Mouse (Mus musculus): ENCODE results near the gene Cfap70. TPM values are rescaled to one million over a fixed set of nuclear protein-coding genes. Genes with fewer than 3 reads are reported as not detected.

Cfap70 gene
- polyA plus RNA-seq, 1 experiment from 2014 or later: 0.47 TPM

GRCm38 (mm10) chr14:20370798-20371197 is 81.2 kb downstream of the Cfap70 start:
- Histone ChIP-seq H3K27me3 (replicated peaks; ENCODE audit: low read depth, poor library complexity, severe bottlenecking) (no peaks in the 10 kb centered on the region), H3K36me3 (replicated peaks) (peaks cover 83% of the 10 kb centered on the region), H3K4me1 (no peaks in the 10 kb centered on the region), H3K4me3 (no peak overlapping the region), H3K9me3 (no peaks in the 10 kb centered on the region), H3K27ac (replicated peaks) (no peak overlapping the region)
- no peak for DNase-seq (ENCODE audit: low spot score)
- 87% methylated on average over 7 of the region's 7 CpGs for WGBS

GRCm38 (mm10) chr14:20368271-20368670 is 83.8 kb downstream of the Cfap70 start:
- H3K27me3 ChIP-seq (replicated peaks; ENCODE audit: low read depth, poor library complexity, severe bottlenecking): no peaks in the 10 kb centered on the region
- no peaks in the 10 kb centered on the region for H3K9me3 ChIP-seq
- peaks cover 86% of the 10 kb centered on the region for H3K36me3 ChIP-seq (replicated peaks)
- H3K4me3 ChIP-seq: no peak overlapping the region
- no peaks in the 10 kb centered on the region for H3K4me1 ChIP-seq
- no peak for DNase-seq (ENCODE audit: low spot score)
- H3K27ac ChIP-seq (replicated peaks): no peak overlapping the region
- 92% methylated on average over 3 of the region's 3 CpGs for WGBS

GRCm38 (mm10) chr14:20363230-20363629 is 88.8 kb downstream of the Cfap70 start:
- Histone ChIP-seq H3K27ac (replicated peaks) (no peak overlapping the region), H3K4me3 (no peak overlapping the region), H3K36me3 (replicated peaks) (peaks cover 98% of the 10 kb centered on the region), H3K4me1 (no peaks in the 10 kb centered on the region), H3K27me3 (replicated peaks; ENCODE audit: low read depth, poor library complexity, severe bottlenecking) (no peaks in the 10 kb centered on the region), H3K9me3 (no peaks in the 10 kb centered on the region)
- no peak for DNase-seq (ENCODE audit: low spot score)
- 94% methylated on average over 4 of the region's 4 CpGs for WGBS

- no peaks in the 10 kb centered on the region for H3K9me3 ChIP-seq
- H3K4me3 ChIP-seq: peak within 1 kb of the TSS; percentile 81
- peaks cover 16% of the 10 kb centered on the region for H3K4me1 ChIP-seq
- peaks cover 53% of the 10 kb centered on the region for H3K36me3 ChIP-seq (replicated peaks)
- under 1% methylated on average over 42 of the region's 42 CpGs for WGBS
- peak; percentile 94 for DNase-seq (ENCODE audit: low spot score)
- H3K27me3 ChIP-seq (replicated peaks; ENCODE audit: low read depth, poor library complexity, severe bottlenecking): no peaks in the 10 kb centered on the region
- peak within 1 kb of the TSS; percentile 96 for H3K27ac ChIP-seq (replicated peaks)
Observed at GRCm38 (mm10) chr14:20347991-20348541, 104.0 kb downstream of the Cfap70 start, which contains the start of the genes Ecd and Fam149b. Ecd (minus strand) TSS chr14:20348121. Fam149b (plus strand) TSS chr14:20348162.

- no peak for DNase-seq (ENCODE audit: low spot score)
- Histone ChIP-seq H3K27me3 (replicated peaks; ENCODE audit: low read depth, poor library complexity, severe bottlenecking) (no peaks in the 10 kb centered on the region), H3K4me1 (peaks cover 16% of the 10 kb centered on the region), H3K27ac (replicated peaks) (peak overlapping the region; percentile 96), H3K9me3 (no peaks in the 10 kb centered on the region), H3K36me3 (replicated peaks) (peaks cover 51% of the 10 kb centered on the region), H3K4me3 (peak overlapping the region; percentile 81)
- WGBS: 4% methylated on average over 15 of the region's 15 CpGs
Observed at GRCm38 (mm10) chr14:20347441-20347990, 104.5 kb downstream of the Cfap70 start.

- H3K4me3 ChIP-seq: no peak overlapping the region
- 95% methylated on average over 9 of the region's 9 CpGs for WGBS
- H3K27ac ChIP-seq (replicated peaks): no peak overlapping the region
- H3K9me3 ChIP-seq: no peaks in the 10 kb centered on the region
- DNase-seq (ENCODE audit: low spot score): no peak
- H3K36me3 ChIP-seq (replicated peaks): peaks cover 51% of the 10 kb centered on the region
- no peaks in the 10 kb centered on the region for H3K27me3 ChIP-seq (replicated peaks; ENCODE audit: low read depth, poor library complexity, severe bottlenecking)
- H3K4me1 ChIP-seq: peaks cover 16% of the 10 kb centered on the region
Observed at GRCm38 (mm10) chr14:20345885-20346284, 106.1 kb downstream of the Cfap70 start.

Other genes starting within 250 kb of the Cfap70 start
- gene Kcnk16, start 183.0 kb downstream of the Cfap70 start, polyA plus RNA-seq (2016; fragmentation: Nextera tagmentation; extraction: Ambion mirVana): 0.32 TPM in 1 of 2 replicates, not detected in the other
- gene Nudt13, start 157.5 kb downstream of the Cfap70 start, polyA plus RNA-seq (2016; fragmentation: Nextera tagmentation; extraction: Ambion mirVana): 13.1 and 14.2 TPM in 2 replicates
- 76.1 and 76.7 TPM in 2 replicates for gene Ecd, start 104.1 kb downstream of the Cfap70 start, polyA plus RNA-seq (2016; fragmentation: Nextera tagmentation; extraction: Ambion mirVana)
- 42.8 and 45.4 TPM in 2 replicates for gene Fam149b, start 104.1 kb downstream of the Cfap70 start, polyA plus RNA-seq (2016; fragmentation: Nextera tagmentation; extraction: Ambion mirVana)
- gene Dnajc9, start 63.3 kb downstream of the Cfap70 start, polyA plus RNA-seq (2016; fragmentation: Nextera tagmentation; extraction: Ambion mirVana): 286 and 298 TPM in 2 replicates
- gene Mrps16, start 58.6 kb downstream of the Cfap70 start, polyA plus RNA-seq (2016; fragmentation: Nextera tagmentation; extraction: Ambion mirVana): 81.2 and 86.5 TPM in 2 replicates
- 22.7 and 27.0 TPM in 2 replicates for gene Anxa7, start 27.9 kb upstream of the Cfap70 start, polyA plus RNA-seq (2016; fragmentation: Nextera tagmentation; extraction: Ambion mirVana)
- gene Mss51, start 44.7 kb upstream of the Cfap70 start, polyA plus RNA-seq (2016; fragmentation: Nextera tagmentation; extraction: Ambion mirVana): 0.67 and 1.3 TPM in 2 replicates
- gene Ppp3cb, start 94.3 kb upstream of the Cfap70 start, polyA plus RNA-seq (2016; fragmentation: Nextera tagmentation; extraction: Ambion mirVana): 43.4 and 46.3 TPM in 2 replicates
- gene Usp54, start 188.8 kb upstream of the Cfap70 start, polyA plus RNA-seq (2016; fragmentation: Nextera tagmentation; extraction: Ambion mirVana): 13.4 and 15.2 TPM in 2 replicates
- 0.26 and 0.71 TPM in 2 replicates for gene Myoz1, start 204.3 kb upstream of the Cfap70 start, polyA plus RNA-seq (2016; fragmentation: Nextera tagmentation; extraction: Ambion mirVana)
- gene Synpo2l, start 216.1 kb upstream of the Cfap70 start, polyA plus RNA-seq (2016; fragmentation: Nextera tagmentation; extraction: Ambion mirVana): 0.50 and 0.54 TPM in 2 replicates
- gene Sec24c, start 222.1 kb upstream of the Cfap70 start, polyA plus RNA-seq (2016; fragmentation: Nextera tagmentation; extraction: Ambion mirVana): 117 and 120 TPM in 2 replicates
- gene Fut11, start 242.7 kb upstream of the Cfap70 start, polyA plus RNA-seq (2016; fragmentation: Nextera tagmentation; extraction: Ambion mirVana): 20.2 and 20.9 TPM in 2 replicates